ENCODE assay signal across 1 mouse cellular context in the genomic region with DNA sequence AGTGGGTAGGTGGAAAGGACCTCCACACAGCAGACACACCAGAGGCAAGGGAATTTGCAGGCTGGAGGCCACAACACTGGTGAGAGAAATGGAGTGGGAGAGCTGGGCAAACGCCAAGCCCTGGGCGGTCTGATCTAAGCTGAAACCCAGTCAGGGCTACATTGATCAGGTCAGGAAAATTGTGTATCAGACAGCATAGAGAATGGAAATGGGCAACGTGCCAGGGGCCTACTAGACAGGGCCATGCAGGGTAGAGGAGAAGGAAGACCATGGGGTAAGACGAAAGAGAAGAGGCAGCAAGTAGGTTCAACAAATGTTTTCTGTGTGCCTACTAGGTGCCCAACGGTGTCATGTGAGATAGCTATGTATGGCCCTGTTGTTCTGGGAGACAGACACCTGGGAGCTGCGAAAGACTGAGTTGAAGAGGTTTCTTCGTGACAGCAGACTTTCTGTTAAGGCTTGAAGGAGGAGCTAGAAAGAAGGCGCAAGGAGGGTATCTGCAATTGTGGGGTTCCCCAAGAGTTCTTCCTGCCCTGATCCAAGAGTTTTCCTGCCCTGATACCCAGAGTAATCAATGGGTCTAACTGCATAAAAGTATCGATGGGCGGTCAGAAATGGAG.
TF ChIP-seq lines count a peak whose summit lies in the region.

No protein-coding gene starts in this region.

TF ChIP-seq in CH12.LX, 34 proteins besides CTCF, POLR2A, EP300 and RAD21:
- no peak for TF ChIP-seq CHD1 (IDR thresholded peaks at IDR 0.05; ENCODE audit: low read depth, low read length)
